Mouse (Mus musculus): ENCODE measurements around the gene Top3a. TPM values are rescaled to one million over a fixed set of nuclear protein-coding genes. Genes with fewer than 3 reads are reported as not detected.

Top3a gene
- total RNA-seq, 2 experiments from 2014 or later, result 6.0 to 12.6 TPM

DNA sequence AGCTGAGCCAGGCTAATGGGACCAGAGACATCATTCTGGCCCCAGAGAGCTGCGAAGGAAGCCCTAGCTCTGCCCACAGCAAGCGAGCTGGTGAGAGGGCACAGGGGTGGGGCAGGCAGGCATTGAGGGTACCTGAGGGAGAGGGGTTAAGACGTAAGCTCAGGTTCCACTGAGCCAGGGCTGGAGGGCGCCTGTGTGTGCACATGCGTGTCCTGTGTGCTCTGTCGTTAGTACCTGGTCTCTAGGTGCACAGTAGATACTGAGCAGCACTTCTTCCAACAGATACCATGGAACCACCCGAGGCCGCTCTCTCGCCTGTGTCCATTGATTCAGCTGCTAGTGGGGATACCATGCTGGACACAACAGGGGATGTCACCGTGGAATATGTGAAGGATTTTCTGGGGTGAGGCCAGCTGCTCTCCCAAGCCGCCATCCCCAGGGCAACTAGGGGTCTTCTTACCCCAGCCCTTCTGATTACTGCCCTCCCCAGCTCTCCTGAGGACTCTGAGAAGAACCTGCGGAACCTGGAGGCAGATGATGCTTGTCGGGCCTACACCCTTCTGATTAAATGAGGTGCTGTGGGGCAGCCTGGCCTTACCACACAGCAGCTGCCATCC is 64.4 kb downstream of the Top3a start:
- no peak for ATAC-seq (ENCODE audit: poor library complexity, severe bottlenecking)

DNA sequence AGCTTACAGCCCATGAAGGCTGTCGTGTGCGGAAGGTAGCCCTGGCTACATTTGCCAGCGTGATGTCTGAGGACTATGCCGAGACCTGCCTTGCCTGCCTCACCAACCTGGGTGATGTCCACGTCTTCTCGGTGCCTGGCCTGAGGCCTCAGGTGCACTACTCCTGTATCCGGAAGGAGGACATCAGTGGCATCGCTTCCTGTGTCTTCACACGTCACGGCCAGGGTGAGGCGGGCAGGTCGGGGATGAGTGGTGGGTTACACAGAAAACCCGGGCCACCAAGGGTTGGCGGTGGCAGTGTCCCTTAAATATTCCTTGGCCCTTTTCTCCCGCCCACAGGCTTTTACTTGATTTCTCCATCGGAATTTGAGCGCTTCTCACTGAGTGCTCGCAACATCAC is 65.1 kb downstream of the Top3a start:
- no peak for ATAC-seq (ENCODE audit: poor library complexity, severe bottlenecking)

DNA sequence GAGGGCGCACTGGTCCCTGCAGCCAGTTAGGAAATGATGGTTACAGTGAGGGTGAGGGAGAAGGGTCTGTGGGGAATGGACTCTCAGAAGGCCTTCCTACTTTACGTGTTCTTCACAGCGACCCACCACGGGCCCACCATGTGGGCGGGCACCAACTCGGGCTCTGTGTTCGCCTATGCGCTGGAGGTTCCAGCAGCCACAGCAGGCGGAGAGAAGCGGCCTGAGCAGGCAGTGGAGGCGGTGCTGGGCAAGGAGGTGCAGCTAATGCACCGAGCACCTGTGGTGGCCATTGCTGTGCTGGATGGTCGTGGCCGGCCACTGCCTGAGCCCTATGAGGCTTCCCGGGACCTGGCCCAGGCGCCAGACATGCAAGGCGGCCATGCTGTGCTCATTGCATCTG is 65.9 kb downstream of the Top3a start:
- ATAC-seq (ENCODE audit: poor library complexity, severe bottlenecking), result no peak

DNA sequence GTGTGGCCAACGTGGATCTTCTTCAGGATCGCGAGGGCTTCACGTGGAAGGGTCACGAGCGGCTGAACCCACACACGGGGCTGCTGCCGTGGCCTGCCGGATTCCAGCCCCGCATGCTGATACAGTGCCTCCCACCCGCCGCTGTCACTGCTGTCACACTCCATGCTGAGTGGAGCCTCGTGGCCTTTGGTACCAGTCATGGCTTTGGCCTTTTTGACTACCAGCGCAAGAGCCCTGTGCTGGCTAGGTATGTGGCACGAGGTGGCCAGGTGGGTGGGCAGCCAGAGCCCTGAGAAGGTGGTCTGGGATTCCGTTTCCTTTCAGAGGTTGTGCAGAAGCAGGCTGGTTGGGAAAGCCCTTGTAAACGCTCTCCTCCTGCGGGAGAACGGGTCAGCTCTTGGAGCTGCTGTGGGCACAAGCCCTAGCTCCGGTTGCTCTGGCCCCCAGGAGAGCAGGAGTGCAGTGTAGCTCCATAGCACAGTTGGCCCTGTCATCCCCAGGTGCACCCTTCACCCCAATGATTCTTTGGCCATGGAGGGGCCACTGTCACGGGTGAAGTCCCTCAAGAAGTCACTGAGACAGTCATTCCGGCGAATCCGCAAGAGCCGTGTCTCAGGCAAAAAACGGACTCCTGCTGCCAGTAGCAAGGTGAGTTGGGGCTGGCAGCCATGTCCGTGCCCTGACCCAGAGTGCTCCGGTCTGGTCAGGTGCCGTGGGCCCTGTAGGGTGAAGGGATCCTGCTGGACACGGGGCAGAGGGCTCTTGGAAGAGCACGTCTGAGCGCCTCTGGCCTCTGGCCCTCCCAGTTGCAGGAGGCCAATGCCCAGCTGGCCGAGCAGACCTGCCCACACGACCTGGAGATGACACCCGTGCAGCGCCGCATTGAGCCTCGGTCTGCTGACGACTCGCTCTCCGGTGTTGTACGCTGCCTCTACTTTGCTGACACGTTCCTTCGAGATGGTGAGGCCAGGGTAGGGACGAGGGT is 67.4 kb downstream of the Top3a start:
- ATAC-seq (ENCODE audit: poor library complexity, severe bottlenecking), result no peak

DNA sequence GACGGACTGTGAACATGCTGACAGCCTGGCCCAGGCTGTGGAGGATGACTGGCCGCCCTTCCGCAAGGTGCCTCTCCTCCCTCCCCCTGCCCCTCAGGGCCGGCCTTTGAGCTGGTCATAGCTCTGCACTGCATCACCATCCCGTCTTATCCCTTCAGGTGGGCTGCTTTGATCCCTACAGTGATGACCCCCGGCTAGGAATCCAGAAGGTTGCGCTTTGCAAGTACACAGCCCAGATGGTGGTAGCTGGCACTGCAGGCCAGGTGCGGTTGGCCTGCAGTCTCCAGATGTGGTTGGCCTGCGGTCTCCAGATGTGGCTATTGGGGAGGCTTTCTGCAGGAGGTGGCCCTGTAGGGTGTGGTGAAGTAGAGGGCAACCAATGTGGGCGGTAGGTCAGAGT is 68.5 kb downstream of the Top3a start:
- ATAC-seq (ENCODE audit: poor library complexity, severe bottlenecking), result no peak

DNA sequence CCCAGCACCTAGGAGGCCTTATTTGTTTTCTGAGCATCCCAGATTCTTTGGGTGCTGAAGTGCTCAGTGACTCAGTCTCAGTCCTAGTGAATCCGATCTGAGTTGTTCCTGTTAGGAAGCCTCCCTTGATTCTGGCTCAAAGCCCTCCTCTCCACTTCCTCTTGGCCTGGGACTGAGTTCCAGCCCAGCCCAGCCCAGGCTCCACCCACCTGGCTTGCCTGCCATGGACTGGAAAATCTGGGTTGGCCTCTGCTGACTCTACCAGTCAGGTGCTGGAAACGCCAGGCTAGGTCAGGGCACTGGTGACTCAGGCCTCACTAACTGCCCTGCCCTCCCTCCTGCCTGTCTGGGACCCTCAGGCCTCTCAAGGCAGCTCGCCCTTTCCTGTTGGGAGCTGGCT is 69.5 kb downstream of the Top3a start:
- ATAC-seq (ENCODE audit: poor library complexity, severe bottlenecking), result peak; percentile 27; the same call in 1 of the 2 replicates

DNA sequence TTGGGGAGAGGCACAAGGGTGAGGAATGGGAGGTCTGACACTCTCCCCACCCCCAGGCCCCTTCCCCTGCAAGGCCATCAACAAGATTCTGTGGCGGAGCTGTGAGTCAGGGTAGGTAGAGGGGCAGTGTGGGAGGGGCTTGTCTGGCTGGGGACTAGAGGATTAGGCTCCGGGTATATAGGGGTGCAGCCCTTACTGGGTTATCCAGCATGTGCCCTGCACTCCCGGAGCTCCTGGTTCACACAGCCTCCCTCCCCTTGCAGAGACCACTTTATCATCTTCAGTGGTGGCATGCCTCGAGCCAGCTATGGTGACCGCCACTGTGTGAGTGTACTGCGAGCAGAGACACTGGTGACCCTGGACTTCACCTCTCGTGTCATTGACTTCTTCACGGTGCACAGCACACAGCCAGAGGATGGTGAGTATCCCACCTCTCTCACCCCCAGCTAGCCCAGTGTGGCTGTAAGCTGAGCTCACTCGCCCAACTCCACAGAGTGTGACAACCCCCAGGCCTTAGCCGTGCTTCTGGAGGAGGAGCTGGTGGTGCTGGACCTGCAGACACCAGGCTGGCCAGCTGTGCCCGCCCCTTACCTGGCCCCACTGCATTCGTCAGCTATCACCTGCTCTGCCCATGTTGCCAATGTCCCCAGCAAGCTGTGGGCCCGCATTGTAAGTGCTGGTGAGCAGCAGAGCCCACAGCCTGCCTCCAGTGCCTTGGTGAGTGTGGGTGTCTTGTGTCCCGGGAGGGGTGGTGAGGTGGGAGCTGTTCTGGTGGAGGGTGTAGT is 70.3 kb downstream of the Top3a start:
- no peak for ATAC-seq (ENCODE audit: poor library complexity, severe bottlenecking)

DNA sequence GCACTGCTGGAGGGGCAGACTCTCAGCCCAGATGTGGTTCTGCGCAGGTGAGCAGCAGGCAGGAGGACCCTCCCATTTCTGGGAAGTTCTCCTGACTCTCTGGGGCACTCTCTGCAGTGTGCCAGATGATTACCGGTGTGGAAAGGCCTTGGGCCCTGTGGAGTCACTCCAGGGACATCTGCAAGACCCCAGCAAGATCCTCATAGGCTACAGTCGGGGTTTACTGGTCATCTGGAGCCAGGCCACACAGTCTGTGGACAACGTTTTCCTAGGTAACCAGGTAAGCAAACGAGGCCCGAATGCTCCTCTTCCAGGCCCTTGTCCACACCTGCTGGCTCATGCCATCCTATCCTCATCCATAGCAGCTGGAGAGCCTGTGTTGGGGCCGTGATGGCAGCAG is 71.1 kb downstream of the Top3a start:
- no peak for ATAC-seq (ENCODE audit: poor library complexity, severe bottlenecking)

DNA sequence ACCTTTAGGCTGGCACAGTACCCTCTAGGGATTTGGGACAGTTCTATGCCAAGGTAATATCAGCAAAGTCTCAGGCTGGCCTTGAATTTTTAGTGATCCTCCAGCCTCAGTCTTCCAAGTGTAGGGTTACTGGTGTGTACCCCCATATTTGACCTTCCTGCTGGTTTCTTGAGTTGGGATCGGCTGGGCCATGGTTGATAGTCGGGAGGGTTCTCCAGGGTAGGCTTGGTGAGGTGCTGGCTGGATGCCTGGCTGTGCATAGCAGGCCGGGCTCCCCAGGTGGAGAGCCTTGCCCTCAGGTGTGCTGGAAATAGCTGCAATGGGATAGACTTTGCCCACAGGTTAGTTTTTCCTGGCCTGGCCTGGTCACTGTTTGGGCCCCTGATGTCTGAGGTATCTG is 71.9 kb downstream of the Top3a start:
- no peak for ATAC-seq (ENCODE audit: poor library complexity, severe bottlenecking)

DNA sequence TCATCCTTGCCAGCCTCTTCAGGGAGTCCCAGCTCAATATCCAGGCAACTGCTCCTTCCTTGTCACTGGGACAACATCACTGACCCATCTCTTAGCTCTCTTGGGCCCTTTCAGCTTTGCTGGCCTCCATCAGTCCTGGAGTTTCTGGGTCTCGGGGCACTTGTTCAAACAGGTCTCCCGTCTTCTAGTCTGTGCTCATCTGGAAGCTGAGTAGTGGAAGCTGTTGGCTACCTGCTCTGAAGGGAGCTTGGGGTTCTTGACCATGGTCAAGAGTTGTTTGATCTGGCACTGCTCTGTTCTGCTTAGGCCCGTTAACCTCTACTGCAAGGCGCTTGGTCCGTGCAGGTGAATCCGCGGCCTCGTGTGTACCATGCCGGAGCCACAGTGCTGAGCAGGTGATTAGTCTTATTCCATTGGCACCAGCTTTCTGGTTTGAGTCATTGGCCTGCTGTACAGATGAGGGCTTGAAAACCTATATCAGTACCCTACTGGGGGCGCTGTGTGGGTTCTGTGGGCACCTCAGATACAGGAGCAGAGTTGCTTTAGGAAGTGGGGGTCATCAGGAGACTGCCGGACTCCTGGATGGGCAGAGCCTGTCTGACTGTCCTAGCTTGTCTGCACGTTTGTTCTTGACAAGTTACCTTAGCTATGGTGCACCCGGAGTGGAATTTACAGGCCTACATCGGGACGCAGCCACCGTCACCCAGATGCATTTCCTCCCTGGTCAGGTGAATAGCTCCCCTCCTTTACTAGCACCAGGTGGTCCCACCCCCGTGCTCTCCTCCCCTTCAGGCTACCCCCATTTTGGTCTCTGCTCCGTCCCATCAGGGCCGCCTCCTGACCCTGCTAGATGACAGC is 72.9 kb downstream of the Top3a start:
- ATAC-seq (ENCODE audit: poor library complexity, severe bottlenecking), result no peak

DNA sequence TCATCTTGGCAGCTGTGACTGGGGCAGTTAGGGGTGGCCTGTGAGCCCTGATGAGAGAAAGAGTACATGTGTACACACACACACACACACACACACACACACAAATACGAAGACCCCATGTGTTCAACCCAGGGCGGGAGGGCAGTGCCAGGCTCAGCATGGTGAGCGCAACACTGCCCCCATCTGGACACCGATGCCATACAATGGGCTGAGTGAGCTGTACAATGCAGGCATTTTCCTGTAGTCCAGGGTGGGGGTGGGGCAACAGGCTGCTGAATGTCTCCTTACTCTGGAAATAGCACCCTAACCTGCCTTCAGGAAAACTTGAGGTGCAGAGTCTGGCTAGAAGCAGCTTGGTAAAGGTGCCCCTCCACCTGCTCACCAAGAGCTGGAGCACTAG is 74.0 kb downstream of the Top3a start:
- peak; percentile 50 for ATAC-seq (ENCODE audit: poor library complexity, severe bottlenecking)

DNA sequence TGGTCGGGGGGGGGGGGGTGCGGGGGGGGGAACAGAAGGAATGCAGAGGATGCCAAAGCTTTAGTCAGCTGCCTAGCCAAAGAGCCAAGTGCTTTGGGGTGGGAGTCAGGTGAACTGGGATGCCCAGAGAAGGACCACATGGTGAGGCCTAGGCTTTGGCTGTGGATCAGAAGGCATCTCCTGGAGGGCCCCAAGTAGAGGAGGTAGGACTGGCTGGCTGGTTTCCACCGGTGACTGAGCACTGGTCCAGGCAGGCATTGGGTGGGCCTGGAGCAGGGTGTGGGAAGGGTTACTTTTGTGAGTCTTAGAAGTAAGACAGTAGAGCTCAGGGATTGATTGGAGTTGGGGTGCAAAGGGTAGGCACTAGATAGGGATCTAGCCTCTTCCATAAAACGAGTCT is 75.6 kb downstream of the Top3a start:
- ATAC-seq (ENCODE audit: poor library complexity, severe bottlenecking), result no peak

DNA sequence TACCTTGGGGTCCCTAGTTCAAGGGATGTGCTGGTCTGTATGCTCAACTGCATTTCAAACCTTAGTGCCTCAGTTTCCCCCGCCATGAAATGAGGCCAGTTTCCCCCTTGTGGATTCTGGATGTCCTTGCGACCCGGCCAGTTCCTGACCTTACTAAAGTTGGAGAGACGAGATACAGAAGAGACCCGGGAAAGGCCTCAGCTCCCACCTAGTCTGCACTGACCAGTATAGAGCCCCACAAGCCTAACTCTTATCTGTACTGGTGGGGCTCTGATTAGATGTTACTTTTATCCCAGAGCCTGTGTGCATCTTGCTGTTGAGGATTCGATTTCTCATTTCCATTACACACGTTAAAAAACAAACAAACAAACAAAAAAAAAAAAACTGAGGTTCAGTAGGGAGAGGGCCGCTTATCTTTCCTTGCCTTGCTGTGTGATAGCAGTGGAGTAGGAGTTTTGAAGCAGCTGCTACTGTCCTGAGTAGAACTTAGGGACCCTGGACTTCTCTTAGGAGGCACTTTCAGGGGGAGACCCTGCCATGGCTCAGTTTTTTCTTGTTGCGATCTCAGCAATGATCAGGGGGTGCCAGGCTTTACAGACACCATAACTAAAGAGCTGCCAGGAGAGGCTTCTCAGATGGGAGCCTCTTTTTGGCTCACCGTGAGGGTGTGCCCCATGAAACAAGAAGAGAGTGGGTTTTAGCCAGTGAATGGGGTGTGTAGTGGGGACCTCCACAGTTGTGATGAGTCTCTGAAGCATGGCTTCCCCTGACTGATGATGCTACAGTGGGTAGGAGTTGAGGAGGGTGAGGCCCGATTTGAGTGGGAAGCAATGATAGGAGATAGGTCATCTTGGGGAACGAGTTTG is 76.6 kb downstream of the Top3a start:
- ATAC-seq (ENCODE audit: poor library complexity, severe bottlenecking), result no peak

DNA sequence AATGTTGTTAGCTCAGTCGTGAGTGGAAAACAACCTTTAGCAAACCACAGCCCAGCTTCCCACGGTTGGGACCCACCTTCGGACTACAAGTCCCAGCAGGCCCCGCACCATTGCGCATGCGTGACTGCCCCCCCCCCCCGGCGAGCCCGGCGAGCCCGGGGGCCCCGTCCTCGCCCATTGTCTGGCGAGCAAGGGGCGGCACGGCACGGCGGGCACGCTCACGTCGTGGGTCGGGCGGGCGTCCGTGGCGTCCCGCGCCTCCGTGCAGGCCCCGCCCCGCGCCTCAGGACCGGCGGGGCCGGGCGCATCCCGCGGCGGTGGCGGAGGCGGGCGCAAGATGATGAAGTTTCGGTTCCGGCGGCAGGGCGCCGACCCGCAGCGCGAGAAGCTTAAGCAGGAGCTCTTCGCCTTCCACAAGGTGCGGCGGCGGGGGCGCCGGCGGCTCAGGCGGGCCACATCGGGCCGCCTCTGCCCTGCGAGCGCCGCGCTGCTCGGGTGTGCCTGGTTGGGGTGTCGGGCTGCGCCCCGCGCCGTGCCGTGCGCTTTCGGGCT is 77.6 kb downstream of the Top3a start, which contains the start of gene Llgl1:
Gene Llgl1 (plus strand): TSS at position 200 of the 552 bp plus-strand sequence.
- peak; percentile 83 for ATAC-seq (ENCODE audit: poor library complexity, severe bottlenecking)

DNA sequence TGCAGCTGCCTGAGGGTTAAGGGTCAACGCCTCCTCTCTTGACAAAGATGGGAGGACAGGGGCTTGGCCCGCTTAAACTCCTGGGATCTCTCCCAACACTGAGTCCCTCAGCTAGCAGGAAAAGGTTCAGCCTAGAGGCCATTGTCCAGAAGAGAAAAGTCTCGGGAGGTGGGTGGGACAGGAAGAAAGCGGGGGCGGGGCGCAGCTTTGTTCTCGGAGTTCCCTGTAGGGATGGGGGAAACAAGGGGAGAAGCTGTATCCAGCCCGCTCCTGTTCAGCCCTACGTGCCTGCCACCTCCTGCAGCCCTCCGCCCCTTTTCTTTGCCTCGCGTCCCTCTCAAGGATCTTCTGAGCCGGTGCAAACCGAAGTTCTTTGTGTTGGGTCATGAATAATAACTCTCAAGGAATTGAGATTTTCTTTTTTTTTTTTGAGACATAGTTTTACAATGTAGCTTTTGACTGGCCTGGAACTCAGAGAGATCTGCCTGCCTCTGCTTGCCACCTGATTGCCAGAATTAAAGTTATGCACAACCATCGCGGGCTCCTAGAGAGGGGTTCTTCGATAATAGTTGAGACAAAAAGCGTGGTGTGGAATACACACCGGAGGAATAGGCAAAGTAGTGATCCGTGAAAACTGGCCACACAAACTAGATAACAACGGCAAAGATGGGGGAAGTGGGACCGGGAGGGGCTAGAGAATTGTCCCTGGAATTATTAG is 78.2 kb downstream of the Top3a start:
- ATAC-seq (ENCODE audit: poor library complexity, severe bottlenecking), result 0 out of 2 replicates have a peak, but pooled peaks have one; percentile 8

DNA sequence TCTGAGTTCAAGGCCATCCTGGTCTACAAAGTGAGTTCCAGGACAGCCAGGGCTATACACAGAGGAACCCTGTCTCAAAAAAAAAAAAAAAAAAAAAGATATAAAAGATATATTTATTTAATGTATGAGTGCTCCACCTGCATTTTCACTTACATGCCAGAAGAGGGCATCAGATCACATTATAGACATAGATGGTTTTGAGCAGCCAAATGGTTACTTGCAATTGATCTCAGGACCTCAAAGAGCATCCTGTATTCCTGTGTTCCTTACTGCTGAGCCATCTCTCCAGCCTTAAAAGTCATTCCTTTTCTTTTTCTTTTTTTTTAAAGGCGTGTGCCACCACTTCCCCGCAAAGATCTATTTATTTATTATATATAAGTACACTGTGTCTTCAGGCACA is 79.6 kb downstream of the Top3a start:
- ATAC-seq (ENCODE audit: poor library complexity, severe bottlenecking), result peak; percentile 44; the same call in 1 of the 2 replicates

DNA sequence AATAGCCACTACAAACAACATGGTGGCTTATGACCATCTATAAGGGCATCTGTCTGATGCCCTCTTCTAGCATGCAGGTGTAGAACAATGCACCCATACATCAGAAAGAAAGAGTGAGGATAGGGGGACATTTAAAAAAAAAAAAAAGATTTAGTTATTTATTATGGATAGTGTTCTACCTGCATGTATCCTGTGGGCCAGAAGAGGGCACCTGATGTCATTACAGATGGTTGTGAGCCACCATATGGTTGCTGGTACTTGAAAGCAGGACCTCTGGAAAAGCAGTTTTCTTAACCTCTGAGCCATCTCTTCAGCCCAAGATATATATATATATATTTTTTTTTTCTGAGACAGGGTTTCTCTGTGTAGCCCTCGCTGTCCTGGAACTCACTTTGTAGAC is 81.0 kb downstream of the Top3a start:
- no peak for ATAC-seq (ENCODE audit: poor library complexity, severe bottlenecking)

Data from megakaryocyte, adult 5-6 weeks (primary cell).